Mouse (Mus musculus): ENCODE data around the gene Bag6. TPM values are rescaled to one million over a fixed set of nuclear protein-coding genes. Genes with fewer than 3 reads are reported as not detected.
A peak's percentile ranks its signal among the peaks of the same experiment; 100 is the strongest.

Bag6 gene
- polyA plus RNA-seq, 1 experiment from 2014 or later = 51.2 TPM

DNA sequence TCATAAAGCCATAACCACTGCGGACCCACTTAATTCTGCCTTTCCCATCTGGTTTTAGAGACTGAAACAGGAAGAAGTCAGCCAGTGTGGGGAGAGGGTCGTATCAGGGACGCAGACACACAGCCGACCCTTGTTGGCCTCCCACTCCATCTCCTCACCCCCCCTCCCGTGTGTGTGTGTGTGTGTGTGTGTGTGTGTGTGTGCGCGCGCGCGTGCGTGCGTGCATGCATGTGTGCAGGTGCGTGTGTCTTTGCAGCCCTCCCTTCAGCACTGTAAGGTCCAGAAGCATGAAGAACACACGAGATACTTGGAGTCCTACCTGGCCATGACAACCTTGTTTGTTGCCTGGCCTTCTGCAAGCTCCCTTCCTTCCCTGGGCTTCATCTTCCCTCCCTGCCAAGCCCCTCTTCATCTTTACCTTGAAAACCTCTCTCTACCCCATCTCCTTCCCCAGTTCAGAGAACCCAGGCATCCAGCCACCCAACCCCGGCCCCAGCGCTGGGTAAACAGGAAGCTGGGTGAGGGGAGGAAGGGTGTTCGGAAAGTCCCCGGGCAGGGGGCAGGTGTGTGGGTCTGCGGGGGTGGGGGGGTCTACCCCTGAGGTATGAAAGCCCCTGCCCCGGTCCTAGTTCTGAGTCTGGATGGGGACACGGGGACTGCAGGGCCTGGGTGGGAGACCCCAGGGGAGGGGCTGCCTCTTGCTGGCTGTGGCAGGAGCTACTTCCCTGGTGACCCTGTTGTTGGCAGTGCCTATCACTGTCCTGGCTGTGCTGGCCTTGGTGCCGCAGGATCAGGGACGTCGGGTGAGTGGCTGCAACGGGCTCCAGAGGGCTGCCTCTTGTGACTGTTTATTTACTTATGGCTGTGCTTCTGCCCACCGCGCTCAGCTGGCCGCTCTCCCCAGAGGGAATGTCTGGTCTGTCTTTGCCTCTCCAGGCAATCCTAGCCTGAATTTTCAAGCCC lies 59.2 kb downstream of the Bag6 start, which contains the start of gene Ltb:
Gene Ltb (plus strand): TSS at position 559 of the 963 bp plus-strand sequence.
- Histone ChIP-seq H3K27me3 (peaks cover 48% of the 10 kb centered on the region), H3K4me2 (peak within 1 kb of the TSS; percentile 78), H3K4me3 (no peak within 1 kb of the TSS; the same call in 1 of the 2 replicates), H3K9ac (no peak within 1 kb of the TSS; the same call in 1 of the 2 replicates), H3K36me3 (no peaks in the 10 kb centered on the region), H3K27ac (no peak within 1 kb of the TSS), H3K4me1 (peaks cover 13% of the 10 kb centered on the region), H3K9me3 (no peaks in the 10 kb centered on the region)
- ATAC-seq (ENCODE audit: borderline replicate concordance, extremely low read depth, low FRiP score, low TSS enrichment) = 0 out of 2 replicates have a peak, but pooled peaks have one; percentile 23
- 40% methylated on average over 28 of the region's 28 CpGs for WGBS

- H3K4me3 ChIP-seq = peak overlapping the region; percentile 42
- no peak overlapping the region for H3K27ac ChIP-seq
- no peaks in the 10 kb centered on the region for H3K36me3 ChIP-seq
- H3K9me3 ChIP-seq = no peaks in the 10 kb centered on the region
- no peak for ATAC-seq (ENCODE audit: borderline replicate concordance, extremely low read depth, low FRiP score, low TSS enrichment)
- peaks cover 13% of the 10 kb centered on the region for H3K4me1 ChIP-seq
- WGBS = 29% methylated on average over 19 of the region's 19 CpGs
- peak overlapping the region; percentile 78 for H3K4me2 ChIP-seq
- peaks cover 53% of the 10 kb centered on the region for H3K27me3 ChIP-seq
- H3K9ac ChIP-seq = peak overlapping the region; percentile 38
These were observed 60.1 kb downstream of the Bag6 start for GRCm38 (mm10) chr17:35194844-35195630.

- no peak overlapping the region for H3K27ac ChIP-seq
- H3K27me3 ChIP-seq = peaks cover 60% of the 10 kb centered on the region
- peaks cover 13% of the 10 kb centered on the region for H3K4me1 ChIP-seq
- ATAC-seq (ENCODE audit: borderline replicate concordance, extremely low read depth, low FRiP score, low TSS enrichment) = peak; percentile 40; the same call in 1 of the 2 replicates
- H3K4me3 ChIP-seq = peak overlapping the region; percentile 42
- under 1% methylated on average over 64 of the region's 66 CpGs for WGBS
- H3K9ac ChIP-seq = peak overlapping the region; percentile 38
- no peaks in the 10 kb centered on the region for H3K9me3 ChIP-seq
- peak overlapping the region; percentile 78 for H3K4me2 ChIP-seq
- no peaks in the 10 kb centered on the region for H3K36me3 ChIP-seq
These were observed 60.8 kb downstream of the Bag6 start for GRCm38 (mm10) chr17:35195631-35196320.

DNA sequence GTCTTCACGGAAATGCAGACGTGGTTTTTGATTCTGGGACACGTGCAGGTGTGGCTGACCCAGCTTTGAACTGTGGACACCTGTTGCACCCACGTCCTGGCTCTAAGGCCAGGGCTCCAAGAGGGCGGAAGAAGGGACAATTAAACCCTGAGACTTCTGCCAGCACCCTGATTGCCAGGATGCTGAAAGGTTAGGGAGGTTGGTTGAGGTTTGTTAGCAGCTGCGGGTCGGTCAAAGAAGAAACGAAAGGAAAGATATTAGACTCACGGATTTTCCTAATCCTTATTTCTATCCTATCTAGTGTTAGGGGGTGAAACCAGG lies 61.3 kb downstream of the Bag6 start:
- peak overlapping the region; percentile 42 for H3K4me3 ChIP-seq
- peaks cover 13% of the 10 kb centered on the region for H3K4me1 ChIP-seq
- H3K27me3 ChIP-seq = peaks cover 65% of the 10 kb centered on the region
- no peaks in the 10 kb centered on the region for H3K36me3 ChIP-seq
- ATAC-seq (ENCODE audit: borderline replicate concordance, extremely low read depth, low FRiP score, low TSS enrichment) = no peak
- H3K27ac ChIP-seq = no peak overlapping the region
- H3K4me2 ChIP-seq = peak overlapping the region; percentile 78
- H3K9ac ChIP-seq = peak overlapping the region; percentile 38
- 24% methylated on average over 9 of the region's 9 CpGs for WGBS
- H3K9me3 ChIP-seq = no peaks in the 10 kb centered on the region

Small RNA genes lying within 50 kb of the gene (microRNA-seq; reads per million reads assigned to microRNA genes)
- not detected for gene Mir6973a

Other genes with a start within 250 kb of the Bag6 start
- gene C2, start 236.9 kb upstream of the Bag6 start, polyA plus RNA-seq (2015; fragmentation: Nextera tagmentation; extraction: Ambion mirVana) = 2.6 and 2.9 TPM in 2 replicates
- 64.9 and 69.9 TPM in 2 replicates for gene Ehmt2, start 236.7 kb upstream of the Bag6 start, polyA plus RNA-seq (2015; fragmentation: Nextera tagmentation; extraction: Ambion mirVana)
- gene Slc44a4, start 220.7 kb upstream of the Bag6 start, polyA plus RNA-seq (2015; fragmentation: Nextera tagmentation; extraction: Ambion mirVana) = 0.94 and 1.5 TPM in 2 replicates
- 17.3 and 17.9 TPM in 2 replicates for gene Neu1, start 203.9 kb upstream of the Bag6 start, polyA plus RNA-seq (2015; fragmentation: Nextera tagmentation; extraction: Ambion mirVana)
- gene Hspa1b, start 175.9 kb upstream of the Bag6 start, polyA plus RNA-seq (2015; fragmentation: Nextera tagmentation; extraction: Ambion mirVana) = 0.15 and 0.26 TPM in 2 replicates
- not detected in 2 replicates for gene Gm20481, start 165.3 kb upstream of the Bag6 start, polyA plus RNA-seq (2015; fragmentation: Nextera tagmentation; extraction: Ambion mirVana)
- gene Hspa1a, start 163.0 kb upstream of the Bag6 start, polyA plus RNA-seq (2015; fragmentation: Nextera tagmentation; extraction: Ambion mirVana) = 3.4 and 3.8 TPM in 2 replicates
- 0.45 and 0.79 TPM in 2 replicates for gene Hspa1l, start 162.5 kb upstream of the Bag6 start, polyA plus RNA-seq (2015; fragmentation: Nextera tagmentation; extraction: Ambion mirVana)
- 210 and 216 TPM in 2 replicates for gene Lsm2, start 153.3 kb upstream of the Bag6 start, polyA plus RNA-seq (2015; fragmentation: Nextera tagmentation; extraction: Ambion mirVana)
- 128 and 129 TPM in 2 replicates for gene Vars, start 134.2 kb upstream of the Bag6 start, polyA plus RNA-seq (2015; fragmentation: Nextera tagmentation; extraction: Ambion mirVana)
- 0.14 and 0.25 TPM in 2 replicates for gene Vwa7, start 118.6 kb upstream of the Bag6 start, polyA plus RNA-seq (2015; fragmentation: Nextera tagmentation; extraction: Ambion mirVana)
- gene Sapcd1, start 107.2 kb upstream of the Bag6 start, polyA plus RNA-seq (2015; fragmentation: Nextera tagmentation; extraction: Ambion mirVana) = 7.2 and 7.7 TPM in 2 replicates
- 4.4 TPM in 2 replicates for gene Msh5, start 88.4 kb upstream of the Bag6 start, polyA plus RNA-seq (2015; fragmentation: Nextera tagmentation; extraction: Ambion mirVana)
- gene Clic1, start 85.2 kb upstream of the Bag6 start, polyA plus RNA-seq (2015; fragmentation: Nextera tagmentation; extraction: Ambion mirVana) = 283 and 300 TPM in 2 replicates
- 330 and 333 TPM in 2 replicates for gene Ddah2, start 76.1 kb upstream of the Bag6 start, polyA plus RNA-seq (2015; fragmentation: Nextera tagmentation; extraction: Ambion mirVana)
- 0.36 and 0.39 TPM in 2 replicates for gene Ly6g6c, start 69.8 kb upstream of the Bag6 start, polyA plus RNA-seq (2015; fragmentation: Nextera tagmentation; extraction: Ambion mirVana)
- gene Mpig6b, start 69.0 kb upstream of the Bag6 start, polyA plus RNA-seq (2015; fragmentation: Nextera tagmentation; extraction: Ambion mirVana) = 0.67 and 0.93 TPM in 2 replicates
- 0.96 and 1.2 TPM in 2 replicates for gene Ly6g6e, start 58.3 kb upstream of the Bag6 start, polyA plus RNA-seq (2015; fragmentation: Nextera tagmentation; extraction: Ambion mirVana)
- gene Ly6g6d, start 57.1 kb upstream of the Bag6 start, polyA plus RNA-seq (2015; fragmentation: Nextera tagmentation; extraction: Ambion mirVana) = 5.2 and 6.7 TPM in 2 replicates
- gene Ly6g6f, start 49.6 kb upstream of the Bag6 start, polyA plus RNA-seq (2015; fragmentation: Nextera tagmentation; extraction: Ambion mirVana) = 0.23 and 0.51 TPM in 2 replicates
- gene Abhd16a, start 45.9 kb upstream of the Bag6 start, polyA plus RNA-seq (2015; fragmentation: Nextera tagmentation; extraction: Ambion mirVana) = 94.8 and 95.6 TPM in 2 replicates
- not detected in 2 replicates for gene Ly6g5c, start 26.9 kb upstream of the Bag6 start, polyA plus RNA-seq (2015; fragmentation: Nextera tagmentation; extraction: Ambion mirVana)
- 0.79 and 0.95 TPM in 2 replicates for gene Ly6g5b, start 19.8 kb upstream of the Bag6 start, polyA plus RNA-seq (2015; fragmentation: Nextera tagmentation; extraction: Ambion mirVana)
- 17.7 and 18.0 TPM in 2 replicates for gene Gpank1, start 13.7 kb upstream of the Bag6 start, polyA plus RNA-seq (2015; fragmentation: Nextera tagmentation; extraction: Ambion mirVana)
- 265 TPM in 2 replicates for gene Csnk2b, start 13.1 kb upstream of the Bag6 start, polyA plus RNA-seq (2015; fragmentation: Nextera tagmentation; extraction: Ambion mirVana)
- gene D17H6S53E, start 8.8 kb upstream of the Bag6 start, polyA plus RNA-seq (2015; fragmentation: Nextera tagmentation; extraction: Ambion mirVana) = 9.6 and 9.7 TPM in 2 replicates
- 1.0 and 3.9 TPM in 2 replicates for gene Apom, start 3.1 kb upstream of the Bag6 start, polyA plus RNA-seq (2015; fragmentation: Nextera tagmentation; extraction: Ambion mirVana)
- gene Prrc2a, start 29.7 kb downstream of the Bag6 start, polyA plus RNA-seq (2015; fragmentation: Nextera tagmentation; extraction: Ambion mirVana) = 169 and 179 TPM in 2 replicates
- 6.9 and 9.0 TPM in 2 replicates for gene Aif1, start 40.9 kb downstream of the Bag6 start, polyA plus RNA-seq (2015; fragmentation: Nextera tagmentation; extraction: Ambion mirVana)
- gene Lst1, start 53.3 kb downstream of the Bag6 start, polyA plus RNA-seq (2015; fragmentation: Nextera tagmentation; extraction: Ambion mirVana) = 12.1 and 13.0 TPM in 2 replicates
- 0.65 and 2.2 TPM in 2 replicates for gene Ltb, start 59.3 kb downstream of the Bag6 start, polyA plus RNA-seq (2015; fragmentation: Nextera tagmentation; extraction: Ambion mirVana)
- gene Tnf, start 66.8 kb downstream of the Bag6 start, polyA plus RNA-seq (2015; fragmentation: Nextera tagmentation; extraction: Ambion mirVana) = 0.16 TPM in 1 of 2 replicates, not detected in the other
- 0.11 and 0.21 TPM in 2 replicates for gene Lta, start 70.2 kb downstream of the Bag6 start, polyA plus RNA-seq (2015; fragmentation: Nextera tagmentation; extraction: Ambion mirVana)
- gene Gm16181, start 85.7 kb downstream of the Bag6 start, polyA plus RNA-seq (2015; fragmentation: Nextera tagmentation; extraction: Ambion mirVana) = 0.70 and 0.75 TPM in 2 replicates
- gene Atp6v1g2, start 98.5 kb downstream of the Bag6 start, polyA plus RNA-seq (2015; fragmentation: Nextera tagmentation; extraction: Ambion mirVana) = 3.4 and 4.3 TPM in 2 replicates
- gene Nfkbil1, start 100.6 kb downstream of the Bag6 start, polyA plus RNA-seq (2015; fragmentation: Nextera tagmentation; extraction: Ambion mirVana) = 13.2 and 13.4 TPM in 2 replicates
- gene Ddx39b, start 106.6 kb downstream of the Bag6 start, polyA plus RNA-seq (2015; fragmentation: Nextera tagmentation; extraction: Ambion mirVana) = 512 and 523 TPM in 2 replicates
- 114 and 138 TPM in 2 replicates for gene H2-D1, start 127.6 kb downstream of the Bag6 start, polyA plus RNA-seq (2015; fragmentation: Nextera tagmentation; extraction: Ambion mirVana)
- gene H2-Q1, start 185.2 kb downstream of the Bag6 start, polyA plus RNA-seq (2015; fragmentation: Nextera tagmentation; extraction: Ambion mirVana) = 0.20 and 0.24 TPM in 2 replicates
- gene H2-Q2, start 207.1 kb downstream of the Bag6 start, polyA plus RNA-seq (2015; fragmentation: Nextera tagmentation; extraction: Ambion mirVana) = 6.6 and 7.1 TPM in 2 replicates
- 6.3 and 7.6 TPM in 2 replicates for gene H2-Q4, start 244.4 kb downstream of the Bag6 start, polyA plus RNA-seq (2015; fragmentation: Nextera tagmentation; extraction: Ambion mirVana)